Comparison of ENCODE assay signal across 8 mouse cellular contexts in the genomic region with DNA sequence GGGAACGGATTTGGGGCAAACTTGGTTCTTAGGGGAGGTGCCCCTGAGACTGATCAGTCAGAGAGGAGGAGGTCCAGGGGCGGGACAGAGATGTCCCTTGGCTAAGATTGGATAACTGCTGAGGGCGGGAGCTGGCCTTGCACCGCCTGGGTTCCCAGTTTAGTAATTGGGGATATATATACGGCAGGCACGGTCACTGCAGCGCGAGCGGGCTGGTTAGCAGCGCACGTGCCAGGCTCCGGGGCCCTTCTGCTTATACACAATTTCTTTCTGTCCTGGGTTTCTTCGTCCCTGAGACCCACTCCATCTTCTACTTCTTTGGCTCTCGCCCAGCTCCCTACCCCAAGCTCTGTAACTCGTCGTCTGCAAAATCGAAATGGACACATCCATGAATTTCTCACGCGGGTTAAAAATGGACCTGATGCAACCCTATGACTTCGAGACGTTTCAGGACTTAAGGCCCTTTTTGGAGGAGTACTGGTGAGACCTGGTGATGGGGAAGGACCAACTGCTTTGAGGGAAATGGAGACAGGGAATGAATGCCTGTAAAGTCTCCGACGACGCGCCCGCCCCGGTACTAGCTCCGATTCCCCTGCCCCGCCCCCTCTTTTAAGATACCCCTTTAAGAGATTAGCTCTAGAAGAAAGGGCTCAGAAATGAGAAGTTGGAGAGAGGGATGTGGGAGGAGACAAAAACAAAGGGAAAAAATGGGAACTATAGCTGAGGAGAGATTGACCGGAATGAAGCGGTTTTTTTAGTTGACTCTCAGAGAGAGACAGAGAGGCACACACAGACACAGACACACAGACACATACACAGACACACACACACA. TPM values are rescaled to one million over a fixed set of nuclear protein-coding genes. Genes with fewer than 3 reads are reported as not detected.
A peak's percentile ranks its signal among the peaks of the same experiment; 100 is the strongest.
DNase-seq lines count a peak whose midpoint lies in the region; ATAC-seq lines count a peak whose summit lies in the region.

A gene (plus strand): TSS at position 204 of the 832 bp plus-strand sequence.

- no peak within 1 kb of the TSS for H3K27ac ChIP-seq in neural tube, embryonic 11.5 days (ENCODE audit: low read depth, low read length)
- H3K27ac ChIP-seq in forebrain, embryonic 13.5 days: no peak within 1 kb of the TSS
- no peak within 1 kb of the TSS for H3K27ac ChIP-seq in hindbrain, embryonic 12.5 days
- H3K27ac ChIP-seq in liver, embryonic 12.5 days: no peak within 1 kb of the TSS
- no peak within 1 kb of the TSS for H3K27ac ChIP-seq in neural tube, embryonic 13.5 days (replicated peaks)

- WGBS in neural tube, embryonic 11.5 days: 3% methylated on average over 31 of the region's 31 CpGs
- under 1% methylated on average over 31 of the region's 31 CpGs for WGBS in forebrain, embryonic 13.5 days
- WGBS in hindbrain, embryonic 12.5 days: 3% methylated on average over 31 of the region's 31 CpGs
- WGBS in liver, embryonic 12.5 days (ENCODE audit: insufficient replicate concordance): 3% methylated on average over 31 of the region's 31 CpGs
- 3% methylated on average over 31 of the region's 31 CpGs for WGBS in neural tube, embryonic 13.5 days

- H3K9ac ChIP-seq in neural tube, embryonic 11.5 days (ENCODE audit: low read length): no peak within 1 kb of the TSS
- H3K9ac ChIP-seq in forebrain, embryonic 13.5 days: no peak within 1 kb of the TSS
- no peak within 1 kb of the TSS for H3K9ac ChIP-seq in hindbrain, embryonic 12.5 days
- no peak within 1 kb of the TSS for H3K9ac ChIP-seq in liver, embryonic 12.5 days
- no peak within 1 kb of the TSS for H3K9ac ChIP-seq in neural tube, embryonic 13.5 days

- H3K27me3 ChIP-seq in neural tube, embryonic 11.5 days (ENCODE audit: control insufficient read depth, insufficient read depth, low read length): peaks cover 64% of the 10 kb centered on the region
- peaks cover 76% of the 10 kb centered on the region for H3K27me3 ChIP-seq in forebrain, embryonic 13.5 days
- peaks cover 68% of the 10 kb centered on the region for H3K27me3 ChIP-seq in hindbrain, embryonic 12.5 days
- peaks cover 89% of the 10 kb centered on the region for H3K27me3 ChIP-seq in liver, embryonic 12.5 days (replicated peaks)
- H3K27me3 ChIP-seq in neural tube, embryonic 13.5 days: peaks cover 82% of the 10 kb centered on the region

- no peaks in the 10 kb centered on the region for H3K9me3 ChIP-seq in neural tube, embryonic 11.5 days (ENCODE audit: control insufficient read depth, low read length)
- no peaks in the 10 kb centered on the region for H3K9me3 ChIP-seq in forebrain, embryonic 13.5 days (replicated peaks)
- no peaks in the 10 kb centered on the region for H3K9me3 ChIP-seq in hindbrain, embryonic 12.5 days (replicated peaks)
- no peaks in the 10 kb centered on the region for H3K9me3 ChIP-seq in liver, embryonic 12.5 days (replicated peaks)
- H3K9me3 ChIP-seq in neural tube, embryonic 13.5 days: no peaks in the 10 kb centered on the region

- intact Hi-C loops in left cerebral cortex, postnatal 10 days (cut with DNase I): no loop called here

- DNase-seq in neural tube, embryonic 11.5 days (ENCODE audit: low spot score): peak; percentile 29
- no peak for DNase-seq in neural tube, embryonic 10.5 days (ENCODE audit: extremely low spot score, low spot score)
- DNase-seq in left cerebral cortex, postnatal 10 days (ENCODE audit: extremely low spot score in 1 of 2, low spot score in 2 of 2): no peak

- no peak within 1 kb of the TSS for H3K4me3 ChIP-seq in neural tube, embryonic 11.5 days (ENCODE audit: low read depth, low read length)
- H3K4me3 ChIP-seq in forebrain, embryonic 13.5 days: peak within 1 kb of the TSS; percentile 20
- peak within 1 kb of the TSS; percentile 16; the same call in 1 of the 2 replicates for H3K4me3 ChIP-seq in hindbrain, embryonic 12.5 days
- peak within 1 kb of the TSS; percentile 18 for H3K4me3 ChIP-seq in liver, embryonic 12.5 days
- H3K4me3 ChIP-seq in neural tube, embryonic 13.5 days: peak within 1 kb of the TSS; percentile 10

- H3K4me2 ChIP-seq in neural tube, embryonic 11.5 days (ENCODE audit: low read depth): no peak within 1 kb of the TSS
- H3K4me2 ChIP-seq in forebrain, embryonic 13.5 days: peak within 1 kb of the TSS; percentile 51
- H3K4me2 ChIP-seq in hindbrain, embryonic 12.5 days (replicated peaks): peak within 1 kb of the TSS; percentile 33
- peak within 1 kb of the TSS; percentile 56 for H3K4me2 ChIP-seq in liver, embryonic 12.5 days
- H3K4me2 ChIP-seq in neural tube, embryonic 13.5 days: peak within 1 kb of the TSS; percentile 40

- no peaks in the 10 kb centered on the region for H3K36me3 ChIP-seq in neural tube, embryonic 11.5 days (ENCODE audit: control insufficient read depth, insufficient read depth, low read length)
- H3K36me3 ChIP-seq in forebrain, embryonic 13.5 days (ENCODE audit: poor library complexity, severe bottlenecking): no peaks in the 10 kb centered on the region
- H3K36me3 ChIP-seq in hindbrain, embryonic 12.5 days: no peaks in the 10 kb centered on the region
- H3K36me3 ChIP-seq in liver, embryonic 12.5 days: no peaks in the 10 kb centered on the region
- H3K36me3 ChIP-seq in neural tube, embryonic 13.5 days: no peaks in the 10 kb centered on the region

- H3K4me1 ChIP-seq in neural tube, embryonic 11.5 days (ENCODE audit: control insufficient read depth, insufficient read depth, low read length): peaks cover 9% of the 10 kb centered on the region
- peaks cover 23% of the 10 kb centered on the region for H3K4me1 ChIP-seq in forebrain, embryonic 13.5 days
- peaks cover 22% of the 10 kb centered on the region for H3K4me1 ChIP-seq in hindbrain, embryonic 12.5 days
- H3K4me1 ChIP-seq in liver, embryonic 12.5 days: peaks cover 25% of the 10 kb centered on the region
- peaks cover 23% of the 10 kb centered on the region for H3K4me1 ChIP-seq in neural tube, embryonic 13.5 days (replicated peaks)

- ATAC-seq in neural tube, embryonic 11.5 days (ENCODE audit: insufficient read depth, low FRiP score, low TSS enrichment): no peak
- ATAC-seq in forebrain, embryonic 13.5 days: 0 out of 2 replicates have a peak, but pooled peaks have one; percentile 24
- no peak for ATAC-seq in hindbrain, embryonic 12.5 days (ENCODE audit: low FRiP score)
- peak; percentile 61 for ATAC-seq in liver, embryonic 12.5 days
- ATAC-seq in neural tube, embryonic 13.5 days (ENCODE audit: low read depth): no peak
- no peak for ATAC-seq in activated CD4-positive, CD25-positive, alpha-beta regulatory T cell, adult 4 months

RNA-seq across cellular contexts. Expression of the gene that starts here (rescaled TPM):
- polyA plus RNA-seq in neural tube, embryonic 11.5 days (2014; fragmentation: Nextera tagmentation; extraction: Ambion mirVana): 0.20 TPM in 2 replicates
- not detected in 2 replicates for polyA plus RNA-seq in forebrain, embryonic 13.5 days (2015; fragmentation: Nextera tagmentation; extraction: Ambion mirVana)
- 0.23 TPM in 1 of 2 replicates, not detected in the other for polyA plus RNA-seq in hindbrain, embryonic 12.5 days (2016; fragmentation: Nextera tagmentation; extraction: Ambion mirVana)
- polyA plus RNA-seq in liver, embryonic 12.5 days (2016; fragmentation: Nextera tagmentation; extraction: Ambion mirVana): not detected in 2 replicates
- not detected in 2 replicates for polyA plus RNA-seq in neural tube, embryonic 13.5 days (2015; fragmentation: Nextera tagmentation; extraction: Ambion mirVana)
- polyA plus RNA-seq in activated CD4-positive, CD25-positive, alpha-beta regulatory T cell, adult 4 months (2017; shearing (Covaris generic)): not detected
- total RNA-seq in left cerebral cortex, postnatal 10 days (2021): not detected

Comparison
In these comparisons a context has a peak if more than half of its experiments do, and no peak if none do; other contexts are left out.
1. Peak in DNase-seq in neural tube, embryonic 11.5 days; RNA of the gene not detected or under 1 TPM.
2. Peak in ATAC-seq, H3K4me3 ChIP-seq and H3K4me2 ChIP-seq in forebrain, embryonic 13.5 days; RNA of the gene not detected or under 1 TPM.
3. Peak in ATAC-seq, H3K4me3 ChIP-seq and H3K4me2 ChIP-seq in liver, embryonic 12.5 days; RNA of the gene not detected or under 1 TPM.